Mouse (Mus musculus) lung, embryonic 15.5 days (tissue): ENCODE data around the gene Pcif1. TPM values are rescaled to one million over a fixed set of nuclear protein-coding genes. Genes with fewer than 3 reads are reported as not detected.
"Not testable (repeated sequence)": the region's sequence is repeated elsewhere in the genome, so short reads cannot be mapped to it uniquely, and the experiment has no call there.

Source experiments
- ATAC-seq: fragments of 200-750 bp; cut with Nextera tagmentation; 2 replicates; pipeline ENCODE4 v1.8.0; 2017; ENCODE audit warnings: moderate number of reproducible peaks, borderline replicate concordance; ENCODE audit not compliant: low FRiP score, low TSS enrichment; ENCODE audit errors: extremely low read depth
- H3K27ac ChIP-seq: fragments of 300-500 bp; sonication (generic); 2 replicates; pipeline ENCODE4 v1.5.1; 2015; ENCODE audit warnings: moderate library complexity, mild to moderate bottlenecking, inconsistent platforms
- H3K27me3 ChIP-seq: fragments of 300-500 bp; sonication (generic); 2 replicates; pipeline ENCODE4 v1.6.1; 2015; ENCODE audit warnings: inconsistent platforms
- H3K36me3 ChIP-seq: fragments of 300-500 bp; sonication (generic); 2 replicates; pipeline ENCODE4 v1.6.1; 2015; ENCODE audit warnings: inconsistent platforms
- H3K4me1 ChIP-seq: fragments of 300-500 bp; sonication (generic); 2 replicates; pipeline ENCODE4 v1.6.1; 2015; ENCODE audit warnings: inconsistent platforms
- H3K4me2 ChIP-seq: fragments of 300-500 bp; sonication (generic); 2 replicates; pipeline ENCODE4 v1.6.1; 2015; ENCODE audit warnings: inconsistent platforms, mild to moderate bottlenecking, moderate library complexity
- H3K4me3 ChIP-seq: fragments of 300-500 bp; sonication (generic); 2 replicates; pipeline ENCODE4 v1.5.1; 2015; ENCODE audit warnings: mild to moderate bottlenecking, inconsistent platforms
- H3K9ac ChIP-seq: fragments of 300-500 bp; sonication (generic); 2 replicates; pipeline ENCODE4 v1.6.1; 2015; ENCODE audit warnings: inconsistent platforms
- H3K9me3 ChIP-seq: fragments of 300-500 bp; sonication (generic); 2 replicates; pipeline ENCODE4 v1.6.1; 2016; ENCODE audit warnings: inconsistent platforms
- WGBS: fragments of 180-500 bp; shearing (Covaris S2); methylation state at CpG from one replicate; pipeline ENCODE4 v1.1.7; 2015; 5-methylcytosine and 5-hydroxymethylcytosine counted together
- polyA plus RNA-seq: library from polyadenylated mRNA; unstranded; fragments of >200 nt; fragmentation: Nextera tagmentation; extraction: Ambion mirVana; gene quantifications from 2 replicates; pipeline ENCODE4 v1.2.1, GENCODE M21; 2015

Gene Pcif1
- 74.4 and 75.2 TPM in 2 replicates for polyA plus RNA-seq

DNA sequence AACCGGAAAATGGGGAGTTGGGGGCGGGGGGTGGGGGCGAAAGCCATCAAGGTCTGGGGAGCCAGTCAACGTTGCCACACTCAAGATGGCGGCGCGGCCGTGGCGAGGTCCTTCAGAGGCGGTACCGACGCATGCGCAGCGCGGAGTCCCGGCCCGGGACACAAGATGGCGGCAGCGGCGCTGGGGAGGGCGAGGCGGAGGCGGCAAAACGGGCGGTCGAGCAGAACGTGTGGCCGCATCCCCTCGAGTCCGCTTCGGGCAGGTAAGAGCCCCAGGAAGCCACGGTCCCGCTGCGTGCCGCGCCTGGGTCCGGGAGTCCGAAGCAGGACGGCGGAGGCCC, at the start of gene Pcif1:
Pcif1 (plus strand) TSS at position 77 of the 340 bp plus-strand sequence.
- no peaks in the 10 kb centered on the region for H3K9me3 ChIP-seq
- H3K27ac ChIP-seq: peak within 1 kb of the TSS; percentile 100
- peak within 1 kb of the TSS; percentile 100 for H3K9ac ChIP-seq
- no peaks in the 10 kb centered on the region for H3K27me3 ChIP-seq
- 2% methylated on average over 38 of the region's 40 CpGs for WGBS
- peaks cover 15% of the 10 kb centered on the region for H3K36me3 ChIP-seq
- H3K4me1 ChIP-seq: peaks cover 34% of the 10 kb centered on the region
- peak within 1 kb of the TSS; percentile 85 for H3K4me2 ChIP-seq
- H3K4me3 ChIP-seq: peak within 1 kb of the TSS; percentile 93
- peak; percentile 86 for ATAC-seq

DNA sequence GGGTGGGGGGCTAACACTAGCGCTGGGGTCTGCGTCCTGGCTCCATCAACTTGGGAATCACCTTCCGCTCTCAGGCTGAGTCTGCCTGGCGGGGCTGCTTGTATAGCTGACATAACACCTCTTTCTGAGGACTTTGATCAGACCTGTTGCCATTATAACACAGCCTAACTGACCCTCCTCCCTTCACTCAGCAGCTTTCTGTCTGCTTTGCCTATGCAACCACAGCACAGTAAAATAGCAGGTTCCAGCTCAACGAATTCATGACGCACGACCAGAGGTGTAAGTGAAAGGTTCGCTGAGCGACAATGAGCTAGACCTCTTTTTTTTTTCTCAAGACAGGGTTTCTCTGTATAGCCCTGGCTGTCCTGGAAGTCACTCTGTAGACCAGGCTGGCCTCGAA, 48.1 kb upstream of the Pcif1 start:
- WGBS: 79% methylated on average over 10 of the region's 10 CpGs

DNA sequence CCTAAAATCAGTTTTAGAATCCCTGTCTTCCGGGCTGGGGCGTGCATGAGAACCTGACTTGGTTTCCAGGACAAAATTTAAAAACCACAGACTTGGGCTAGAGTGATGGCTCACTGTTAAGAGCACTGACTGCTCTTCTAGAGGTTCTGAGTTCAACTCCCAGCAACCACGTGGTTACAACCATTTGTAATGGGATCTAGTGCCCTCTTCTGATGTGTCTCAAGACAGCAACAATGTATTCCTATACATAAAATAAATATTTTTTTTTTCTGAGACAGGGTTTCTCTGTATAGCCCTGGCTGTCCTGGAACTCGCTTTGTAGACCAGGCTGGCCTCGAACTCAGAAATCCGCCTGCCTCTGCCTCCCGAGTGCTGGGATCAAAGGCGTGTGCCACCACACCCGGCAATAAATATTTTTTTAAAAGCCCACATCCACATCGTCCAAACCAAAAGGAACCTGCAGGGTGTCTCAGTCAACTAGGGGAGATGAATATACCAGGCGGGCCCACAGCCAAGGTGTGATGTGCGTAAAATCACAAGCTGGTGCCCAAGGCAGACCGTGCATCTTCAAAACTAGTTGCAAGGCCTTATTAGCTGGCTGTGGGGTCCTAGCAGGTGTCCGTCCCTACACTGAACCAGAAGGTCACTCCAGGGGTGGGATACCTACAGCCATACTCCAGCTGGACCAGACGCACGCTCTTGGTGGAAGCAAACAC, 46.9 kb upstream of the Pcif1 start:
- Histone ChIP-seq H3K27me3 (no peaks in the 10 kb centered on the region), H3K4me2 (peak overlapping the region; percentile 98), H3K9me3 (no peaks in the 10 kb centered on the region), H3K9ac (peak overlapping the region; percentile 77), H3K4me3 (peak overlapping the region; percentile 67), H3K4me1 (peaks cover 21% of the 10 kb centered on the region), H3K27ac (peak overlapping the region; percentile 92), H3K36me3 (peaks cover 12% of the 10 kb centered on the region; the same call in 1 of the 2 replicates)
- ATAC-seq: no peak
- 55% methylated on average over 16 of the region's 16 CpGs for WGBS

More for the DNA sequence above, 48.1 kb upstream of the Pcif1 start:
- no peak overlapping the region for H3K4me3 ChIP-seq
- H3K4me2 ChIP-seq: no peak overlapping the region
- H3K27me3 ChIP-seq: no peaks in the 10 kb centered on the region
- no peak overlapping the region for H3K9ac ChIP-seq
- ATAC-seq: no peak
- peaks cover 18% of the 10 kb centered on the region for H3K36me3 ChIP-seq
- H3K4me1 ChIP-seq: peaks cover 21% of the 10 kb centered on the region
- H3K27ac ChIP-seq: no peak overlapping the region
- no peaks in the 10 kb centered on the region for H3K9me3 ChIP-seq

DNA sequence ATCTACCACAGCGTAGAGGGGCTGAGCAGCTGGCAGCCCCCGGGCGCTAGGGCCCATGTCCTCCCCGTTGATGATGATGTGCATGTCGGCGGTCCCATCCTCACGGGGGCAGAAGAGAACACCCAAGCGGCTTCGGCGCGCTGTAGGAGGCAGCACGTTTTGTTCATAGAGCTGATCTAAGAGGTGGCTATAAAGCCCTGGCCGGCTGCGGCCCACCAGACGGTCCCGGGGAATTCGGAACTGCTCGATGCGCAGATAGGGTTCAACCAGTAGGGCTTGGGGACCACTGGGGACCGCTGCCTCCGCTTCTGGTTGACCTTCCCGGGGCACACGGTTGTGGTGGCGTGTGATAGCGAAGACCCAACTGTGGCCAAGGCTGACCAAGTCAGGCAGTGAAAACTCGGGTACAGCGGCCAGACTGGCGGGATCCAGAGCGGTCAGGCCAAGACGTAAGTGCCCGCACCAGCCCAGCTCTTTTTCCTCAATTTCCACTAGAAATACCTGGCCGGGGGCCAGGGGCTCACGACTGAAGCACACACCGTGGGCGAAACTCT, 46.3 kb upstream of the Pcif1 start, which contains the start of gene Ctsa:
Ctsa (plus strand) TSS at position 126 of the 554 bp plus-strand sequence.
- peak within 1 kb of the TSS; percentile 67 for H3K4me3 ChIP-seq
- H3K27ac ChIP-seq: peak within 1 kb of the TSS; percentile 92
- H3K9me3 ChIP-seq: no peaks in the 10 kb centered on the region
- 1% methylated on average over 35 of the region's 35 CpGs for WGBS
- H3K27me3 ChIP-seq: no peaks in the 10 kb centered on the region
- H3K4me2 ChIP-seq: peak within 1 kb of the TSS; percentile 98
- ATAC-seq: peak; percentile 84
- H3K9ac ChIP-seq: peak within 1 kb of the TSS; percentile 77
- H3K36me3 ChIP-seq: peaks cover 10% of the 10 kb centered on the region
- H3K4me1 ChIP-seq: peaks cover 21% of the 10 kb centered on the region

DNA sequence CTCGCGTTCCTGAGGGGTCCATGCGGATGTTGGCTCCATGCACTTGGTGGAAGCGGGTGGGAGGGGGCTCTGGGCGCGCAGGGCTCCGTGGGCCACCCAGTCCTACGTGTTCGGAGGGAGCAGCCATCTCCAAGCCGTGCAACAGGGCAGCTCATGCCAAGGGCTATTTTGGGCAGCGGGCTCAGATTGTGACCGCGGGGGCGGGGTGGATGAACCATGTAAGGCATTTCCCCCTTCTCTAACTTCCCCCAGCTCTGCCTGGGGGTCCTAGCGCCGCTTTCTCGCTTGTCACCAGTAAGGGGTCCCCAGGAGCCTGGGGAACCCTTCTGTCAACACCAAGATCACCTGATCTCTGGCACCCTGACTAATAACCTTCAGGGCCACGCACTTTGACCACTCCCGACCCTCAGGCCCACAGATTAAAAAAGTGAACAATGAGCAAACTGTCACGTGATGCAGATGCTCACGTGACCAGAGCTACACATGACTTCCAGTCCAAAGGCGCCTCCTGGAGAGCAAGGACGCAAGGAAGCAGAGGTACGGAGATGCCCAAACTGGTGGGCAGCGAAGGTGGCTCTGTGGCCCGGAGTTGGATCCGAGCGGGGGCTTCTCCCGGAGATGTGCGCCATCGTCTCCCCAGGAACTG, 45.7 kb upstream of the Pcif1 start, which contains the start of gene Neurl2:
Neurl2 (minus strand) TSS at position 143 of the 646 bp plus-strand sequence.
- Histone ChIP-seq H3K4me1 (peaks cover 21% of the 10 kb centered on the region), H3K9ac (peak within 1 kb of the TSS; percentile 77), H3K4me2 (peak within 1 kb of the TSS; percentile 98), H3K4me3 (peak within 1 kb of the TSS; percentile 67), H3K27me3 (no peaks in the 10 kb centered on the region), H3K9me3 (no peaks in the 10 kb centered on the region), H3K27ac (peak within 1 kb of the TSS; percentile 92), H3K36me3 (peaks cover 16% of the 10 kb centered on the region)
- WGBS: under 1% methylated on average over 31 of the region's 31 CpGs
- ATAC-seq: peak; percentile 76

DNA sequence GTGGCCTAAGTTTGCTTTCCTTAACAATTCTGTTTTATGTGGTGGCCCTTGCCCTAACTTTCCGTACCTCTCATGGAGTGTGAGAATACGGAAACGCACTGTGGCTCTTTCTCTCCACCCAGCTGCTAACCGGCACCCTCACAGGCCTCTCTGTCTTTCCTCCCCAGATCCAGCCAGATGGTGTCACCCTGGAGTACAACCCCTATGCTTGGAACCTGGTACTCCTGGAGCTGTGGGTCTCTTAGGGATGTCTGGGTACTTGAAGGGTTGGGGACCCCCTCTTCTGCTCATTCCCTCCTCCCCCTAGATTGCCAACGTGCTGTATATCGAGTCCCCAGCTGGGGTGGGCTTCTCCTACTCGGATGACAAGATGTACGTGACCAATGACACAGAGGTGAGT, 44.6 kb upstream of the Pcif1 start:
- no peaks in the 10 kb centered on the region for H3K9me3 ChIP-seq
- H3K27me3 ChIP-seq: no peaks in the 10 kb centered on the region
- H3K4me2 ChIP-seq: peak overlapping the region; percentile 98
- peaks cover 25% of the 10 kb centered on the region for H3K36me3 ChIP-seq
- no peak overlapping the region for H3K27ac ChIP-seq
- peaks cover 21% of the 10 kb centered on the region for H3K4me1 ChIP-seq
- WGBS: 39% methylated on average over 8 of the region's 8 CpGs
- H3K4me3 ChIP-seq: peak overlapping the region; percentile 67
- no peak for ATAC-seq
- H3K9ac ChIP-seq: peak overlapping the region; percentile 77

DNA sequence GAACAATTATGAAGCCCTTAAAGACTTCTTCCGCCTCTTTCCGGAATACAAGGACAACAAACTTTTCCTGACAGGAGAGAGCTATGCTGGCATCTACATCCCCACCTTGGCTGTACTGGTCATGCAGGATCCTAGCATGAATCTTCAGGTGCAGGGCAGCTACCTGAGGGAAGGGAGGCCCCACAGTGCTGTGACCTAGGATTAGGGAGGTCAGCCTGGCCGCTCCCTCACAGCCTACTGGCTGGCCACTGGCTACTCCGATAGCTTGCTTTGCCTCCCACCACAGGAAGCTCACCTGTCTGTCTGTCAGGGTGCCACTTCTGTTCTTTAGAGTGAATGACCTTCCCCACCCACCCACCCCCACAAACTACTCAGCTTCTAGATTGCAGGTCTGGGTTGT, 43.9 kb upstream of the Pcif1 start:
- WGBS: 92% methylated on average over 4 of the region's 4 CpGs
- no peaks in the 10 kb centered on the region for H3K9me3 ChIP-seq
- no peak overlapping the region for H3K9ac ChIP-seq
- H3K27ac ChIP-seq: no peak overlapping the region
- peak overlapping the region; percentile 98; the same call in 1 of the 2 replicates for H3K4me2 ChIP-seq
- H3K36me3 ChIP-seq: peaks cover 32% of the 10 kb centered on the region
- peaks cover 21% of the 10 kb centered on the region for H3K4me1 ChIP-seq
- no peak overlapping the region for H3K4me3 ChIP-seq
- H3K27me3 ChIP-seq: no peaks in the 10 kb centered on the region
- no peak for ATAC-seq

DNA sequence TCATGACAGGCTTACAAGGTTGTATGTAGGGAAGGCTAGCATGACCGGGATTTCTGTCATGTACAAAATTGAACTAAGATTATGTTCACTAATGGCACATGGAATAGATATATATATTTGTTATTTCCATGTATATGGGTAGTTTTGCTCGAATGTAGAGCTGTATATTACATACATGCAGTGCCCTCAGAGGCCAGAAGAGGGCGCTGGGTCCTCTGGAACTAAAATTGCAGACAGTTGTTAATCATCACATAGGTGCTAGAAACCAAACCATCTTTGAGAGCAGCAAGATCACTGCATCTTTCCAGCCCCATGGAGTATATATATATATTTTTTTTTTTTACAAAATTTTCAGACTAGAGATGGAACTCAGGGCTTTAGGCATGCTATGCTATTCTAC, 33.3 kb upstream of the Pcif1 start:
- H3K4me3 ChIP-seq: no peak overlapping the region
- H3K27me3 ChIP-seq: no peaks in the 10 kb centered on the region
- no peaks in the 10 kb centered on the region for H3K9me3 ChIP-seq
- no peak for ATAC-seq
- H3K27ac ChIP-seq: no peak overlapping the region
- 56% methylated on average over 3 of the region's 3 CpGs for WGBS
- no peaks in the 10 kb centered on the region for H3K4me1 ChIP-seq
- H3K4me2 ChIP-seq: no peak overlapping the region
- H3K9ac ChIP-seq: no peak overlapping the region
- H3K36me3 ChIP-seq: peaks cover 18% of the 10 kb centered on the region

DNA sequence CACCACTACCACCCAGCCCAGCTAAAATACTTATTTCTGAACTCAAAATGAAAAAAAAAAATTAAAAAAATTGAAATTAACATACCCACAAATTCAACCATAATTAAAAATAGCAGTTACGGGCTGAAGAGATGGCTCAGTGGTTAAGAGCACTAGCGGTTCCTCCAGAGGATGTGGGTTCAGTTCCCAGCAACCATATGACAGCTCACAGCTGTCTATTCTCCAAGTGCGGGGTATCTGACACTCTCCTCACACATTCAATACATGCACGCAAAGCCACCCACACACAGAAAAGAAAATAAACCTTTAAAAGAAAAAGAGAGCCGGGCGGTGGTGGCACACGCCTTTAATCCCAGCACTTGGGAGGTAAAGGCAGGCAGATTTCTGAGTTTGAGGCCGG, 29.0 kb upstream of the Pcif1 start:
- H3K27ac ChIP-seq: no peak overlapping the region
- H3K9me3 ChIP-seq: no peaks in the 10 kb centered on the region
- no peaks in the 10 kb centered on the region for H3K27me3 ChIP-seq
- H3K4me3 ChIP-seq: no peak overlapping the region
- no peak overlapping the region for H3K9ac ChIP-seq
- peaks cover 34% of the 10 kb centered on the region for H3K36me3 ChIP-seq
- H3K4me2 ChIP-seq: no peak overlapping the region
- 61% methylated on average over 8 of the region's 8 CpGs for WGBS
- no peak for ATAC-seq
- peaks cover 4% of the 10 kb centered on the region for H3K4me1 ChIP-seq

DNA sequence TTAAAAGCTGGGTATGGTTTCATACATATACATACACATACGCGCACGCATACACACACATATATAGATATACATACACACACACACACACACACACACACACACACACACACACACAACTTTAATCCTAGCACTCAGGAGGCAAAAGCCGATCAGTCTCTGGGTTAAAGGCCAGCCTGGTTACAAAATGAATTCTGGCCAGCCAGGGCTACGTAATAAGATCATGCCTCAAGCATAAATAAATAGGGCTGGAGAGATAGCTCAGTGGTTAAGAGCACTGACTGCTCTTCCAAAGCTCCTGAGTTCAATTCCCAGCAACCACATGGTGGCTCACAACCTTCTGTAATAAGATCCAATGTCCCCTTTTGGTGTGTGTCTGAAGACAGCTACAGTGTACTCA, 23.5 kb upstream of the Pcif1 start:
- Histone ChIP-seq H3K4me3 (peak overlapping the region; percentile 57; the same call in 1 of the 2 replicates), H3K36me3 (peaks cover 22% of the 10 kb centered on the region), H3K4me2 (peak overlapping the region; percentile 94), H3K4me1 (peaks cover 43% of the 10 kb centered on the region)
- H3K27me3 ChIP-seq, ATAC-seq, H3K27ac ChIP-seq, H3K9ac ChIP-seq, H3K9me3 ChIP-seq: not testable (repeated sequence)
- WGBS: 76% methylated on average over 5 of the region's 5 CpGs

DNA sequence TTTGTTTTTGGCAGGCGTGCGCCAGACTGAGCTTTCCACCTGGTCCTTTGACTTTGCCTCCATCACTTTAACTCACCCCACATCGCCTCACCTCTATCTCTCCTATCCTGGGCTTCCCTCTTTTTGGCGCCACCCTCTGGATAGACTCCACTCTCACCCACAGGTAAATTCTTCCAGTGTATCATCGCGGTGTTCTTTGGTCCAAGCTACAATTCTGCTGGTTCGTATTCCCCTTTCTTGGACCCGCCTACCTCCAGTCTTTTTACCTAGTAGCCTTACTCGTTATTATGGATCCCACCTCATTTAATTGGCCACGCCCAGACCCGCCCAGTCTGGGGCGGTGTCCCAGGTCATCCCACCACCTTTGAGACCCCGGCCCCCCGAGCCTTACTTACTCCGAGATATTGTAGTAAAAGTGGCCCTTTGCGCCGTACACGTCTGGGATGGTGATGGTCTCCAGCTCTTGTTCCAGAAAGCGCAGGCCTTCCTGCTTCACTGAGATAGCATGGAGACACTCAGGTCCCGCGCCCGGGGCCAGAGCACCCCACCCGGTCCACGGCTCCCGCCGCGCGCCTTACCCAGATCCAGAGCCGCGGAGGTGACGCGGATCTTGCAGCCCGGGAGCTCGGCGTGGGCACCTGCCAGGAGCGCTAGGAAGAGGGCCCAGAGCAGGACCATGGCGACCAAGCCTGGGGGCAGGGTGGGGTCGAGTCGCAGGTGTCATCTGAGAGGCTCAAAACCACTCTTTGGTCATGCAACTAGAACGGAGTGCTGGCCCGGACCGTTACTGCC, 22.6 kb upstream of the Pcif1 start:
- peak overlapping the region; percentile 94 for H3K4me2 ChIP-seq
- H3K27ac ChIP-seq: peak overlapping the region; percentile 59; the same call in 1 of the 2 replicates
- WGBS: under 1% methylated on average over 42 of the region's 42 CpGs
- no peaks in the 10 kb centered on the region for H3K27me3 ChIP-seq
- peaks cover 52% of the 10 kb centered on the region for H3K4me1 ChIP-seq
- peak overlapping the region; percentile 57 for H3K4me3 ChIP-seq
- peaks cover 15% of the 10 kb centered on the region for H3K36me3 ChIP-seq
- ATAC-seq: no peak
- H3K9ac ChIP-seq: peak overlapping the region; percentile 41
- H3K9me3 ChIP-seq: no peaks in the 10 kb centered on the region
